Mouse (Mus musculus) intestine, embryonic 15.5 days (tissue): ENCODE data around the gene Fcgr1. TPM values are rescaled to one million over a fixed set of nuclear protein-coding genes. Genes with fewer than 3 reads are reported as not detected.
"Not testable (repeated sequence)": the region's sequence is repeated elsewhere in the genome, so short reads cannot be mapped to it uniquely, and the experiment has no call there.

Experiments
- ATAC-seq: fragments of 200-750 bp; cut with Nextera tagmentation; 2 replicates; pipeline ENCODE4 v1.8.0; 2017; ENCODE audit warnings: moderate TSS enrichment, moderate library complexity
- H3K27ac ChIP-seq: fragments of 300-500 bp; sonication (generic); 2 replicates; pipeline ENCODE4 v1.5.1; 2015; ENCODE audit warnings: mild to moderate bottlenecking, inconsistent platforms
- H3K27me3 ChIP-seq: fragments of 300-500 bp; sonication (generic); replicated peaks from 2 replicates; pipeline ENCODE4 v1.6.1; 2015; ENCODE audit warnings: inconsistent platforms
- H3K36me3 ChIP-seq: fragments of 300-500 bp; sonication (generic); 2 replicates; pipeline ENCODE4 v1.6.1; 2015; ENCODE audit warnings: inconsistent platforms
- H3K4me1 ChIP-seq: fragments of 300-500 bp; sonication (generic); replicated peaks from 2 replicates; pipeline ENCODE4 v1.6.1; 2015; ENCODE audit warnings: inconsistent platforms
- H3K4me2 ChIP-seq: fragments of 300-500 bp; sonication (generic); replicated peaks from 2 replicates; pipeline ENCODE4 v1.6.1; 2015; ENCODE audit warnings: mild to moderate bottlenecking, inconsistent platforms
- H3K4me3 ChIP-seq: fragments of 300-500 bp; sonication (generic); replicated peaks from 2 replicates; pipeline ENCODE4 v1.5.1; 2015; ENCODE audit warnings: inconsistent platforms
- H3K9ac ChIP-seq: fragments of 300-500 bp; sonication (generic); 2 replicates; pipeline ENCODE4 v1.6.1; 2015; ENCODE audit warnings: inconsistent platforms
- H3K9me3 ChIP-seq: fragments of 300-500 bp; sonication (generic); 2 replicates; pipeline ENCODE4 v1.6.1; 2016; ENCODE audit warnings: inconsistent platforms
- WGBS: fragments of 180-500 bp; shearing (Covaris S2); methylation state at CpG from one replicate; pipeline ENCODE4 v1.1.7; 2015; 5-methylcytosine and 5-hydroxymethylcytosine counted together
- polyA plus RNA-seq: library from polyadenylated mRNA; unstranded; fragments of >200 nt; fragmentation: Nextera tagmentation; extraction: Ambion mirVana; gene quantifications from 2 replicates; pipeline ENCODE4 v1.2.1, GENCODE M21; 2015

The Fcgr1 gene
- polyA plus RNA-seq, 1 experiment from 2014 or later = 2.3 TPM

- Histone ChIP-seq H3K4me1 (peaks cover 20% of the 10 kb centered on the region), H3K4me3 (no peak overlapping the region), H3K9ac (no peak overlapping the region), H3K27ac (peak overlapping the region; percentile 67), H3K9me3 (no peaks in the 10 kb centered on the region), H3K36me3 (no peaks in the 10 kb centered on the region), H3K27me3 (no peaks in the 10 kb centered on the region), H3K4me2 (peak overlapping the region; percentile 46)
- 73% methylated on average over 9 of the region's 9 CpGs for WGBS
- no peak for ATAC-seq
Observed at GRCm38 (mm10) chr3:96240799-96241197, 53.0 kb downstream of the Fcgr1 start.

- H3K9ac ChIP-seq, H3K9me3 ChIP-seq, H3K36me3 ChIP-seq, H3K27me3 ChIP-seq: not testable (repeated sequence)
- peak within 1 kb of the TSS; percentile 67 for H3K27ac ChIP-seq
- ATAC-seq = peak; percentile 83
- peak within 1 kb of the TSS; percentile 46 for H3K4me2 ChIP-seq
- H3K4me3 ChIP-seq = peak within 1 kb of the TSS; percentile 31
- H3K4me1 ChIP-seq = peaks cover 20% of the 10 kb centered on the region
- WGBS = 3% methylated on average over 29 of the region's 85 CpGs
Observed at GRCm38 (mm10) chr3:96239949-96240798, 53.6 kb downstream of the Fcgr1 start, which contains the start of gene Hist2h2aa2. TSS of gene Hist2h2aa2 (minus strand) at chr3:96240276.

DNA sequence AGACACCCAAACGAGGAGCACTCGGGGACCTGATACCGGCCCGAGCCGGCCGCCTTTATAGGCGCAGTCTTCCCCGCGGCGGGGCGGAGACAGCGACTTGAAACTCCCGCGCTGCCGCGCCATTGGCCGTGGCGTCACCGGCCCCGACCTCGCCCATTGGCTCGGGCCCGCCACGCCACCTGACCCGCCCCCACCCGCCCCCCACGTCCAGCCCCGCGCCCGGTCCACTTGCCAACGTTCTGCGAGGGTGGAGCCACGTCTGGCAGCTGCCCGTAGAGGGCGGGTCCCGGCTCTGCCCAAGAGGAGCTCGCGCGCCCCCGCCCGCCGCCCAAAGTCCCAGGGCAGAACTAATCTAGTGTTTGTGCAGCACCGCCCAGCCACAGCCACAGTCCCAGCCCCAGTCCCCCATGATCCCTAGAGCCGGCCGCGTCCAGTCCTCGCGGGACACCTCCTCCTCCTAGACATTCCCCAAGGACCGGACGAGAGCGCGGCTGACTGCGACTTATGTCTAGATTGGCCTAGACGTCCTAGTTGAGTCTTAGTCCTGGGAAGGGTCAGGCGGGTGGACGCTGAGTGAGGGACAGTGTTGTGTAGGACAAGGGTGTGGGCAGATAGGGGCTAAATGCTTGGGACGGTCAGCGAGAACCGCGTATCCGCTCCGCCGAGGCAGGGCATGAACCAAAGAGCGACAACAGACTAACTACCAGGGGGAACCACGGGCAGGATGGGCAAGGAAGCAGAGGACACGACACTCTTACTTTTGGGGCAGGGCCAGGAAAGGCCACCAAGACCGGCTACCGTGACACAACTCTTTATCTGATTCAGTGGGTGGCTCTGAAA lies 54.6 kb downstream of the Fcgr1 start, which contains the start of gene Hist2h3c2:
Hist2h3c2 (minus strand) TSS at position 174 of the 840 bp plus-strand sequence.
- Histone ChIP-seq H3K9ac (peak within 1 kb of the TSS; percentile 50), H3K4me3 (peak within 1 kb of the TSS; percentile 33), H3K4me2 (peak within 1 kb of the TSS; percentile 59), H3K4me1 (peaks cover 18% of the 10 kb centered on the region), H3K27ac (peak within 1 kb of the TSS; percentile 67)
- not testable (repeated sequence) for H3K27me3 ChIP-seq, H3K9me3 ChIP-seq, H3K36me3 ChIP-seq
- peak; percentile 92 for ATAC-seq
- WGBS = under 1% methylated on average over 18 of the region's 68 CpGs

- Histone ChIP-seq H3K27me3 (no peaks in the 10 kb centered on the region), H3K9ac (peak overlapping the region; percentile 50), H3K9me3 (no peaks in the 10 kb centered on the region), H3K4me3 (peak overlapping the region; percentile 33), H3K4me2 (peak overlapping the region; percentile 59), H3K36me3 (no peaks in the 10 kb centered on the region), H3K27ac (peak overlapping the region; percentile 67), H3K4me1 (peaks cover 11% of the 10 kb centered on the region)
- WGBS = under 1% methylated on average over 12 of the region's 12 CpGs
- ATAC-seq = no peak
Observed at GRCm38 (mm10) chr3:96237904-96238511, 55.8 kb downstream of the Fcgr1 start.

GRCm38 (mm10) chr3:96237335-96237903 lies 56.4 kb downstream of the Fcgr1 start:
- 15% methylated on average over 7 of the region's 7 CpGs for WGBS
- Histone ChIP-seq H3K4me2 (peak overlapping the region; percentile 59), H3K4me3 (peak overlapping the region; percentile 33), H3K27me3 (no peaks in the 10 kb centered on the region), H3K36me3 (no peaks in the 10 kb centered on the region), H3K4me1 (peaks cover 11% of the 10 kb centered on the region), H3K9me3 (no peaks in the 10 kb centered on the region), H3K27ac (peak overlapping the region; percentile 67), H3K9ac (peak overlapping the region; percentile 50)
- no peak for ATAC-seq

DNA sequence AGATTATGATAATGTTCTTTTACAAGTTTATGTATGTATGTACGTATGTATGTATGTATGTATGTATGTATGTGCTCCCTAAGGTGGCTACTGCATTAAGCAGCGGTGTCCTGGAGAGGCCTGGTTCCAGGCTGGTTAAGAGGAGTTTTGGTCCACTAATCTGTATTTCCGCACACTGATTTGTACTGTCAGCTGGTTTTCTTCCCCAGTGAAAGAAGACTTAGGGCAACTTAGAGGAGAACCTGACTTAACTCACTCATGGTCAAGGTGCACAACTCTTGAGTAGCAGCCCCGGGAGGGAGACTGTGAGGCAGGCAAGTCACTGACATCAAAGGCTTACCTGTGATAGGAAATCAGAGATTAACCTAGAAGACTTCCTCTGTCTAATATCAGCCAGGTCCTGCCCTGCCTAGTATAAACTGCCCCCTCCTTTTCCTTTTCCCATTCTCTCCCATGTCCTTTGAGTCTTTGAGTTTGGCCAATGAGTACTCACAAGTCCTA lies 56.9 kb downstream of the Fcgr1 start:
- 71% methylated on average over 4 of the region's 4 CpGs for WGBS
- no peak for ATAC-seq
- peak overlapping the region; percentile 67 for H3K27ac ChIP-seq

GRCm38 (mm10) chr3:96235836-96236235 lies 57.9 kb downstream of the Fcgr1 start:
- Histone ChIP-seq H3K27ac (no peak overlapping the region), H3K4me1 (peaks cover 11% of the 10 kb centered on the region), H3K36me3 (no peaks in the 10 kb centered on the region), H3K4me3 (no peak overlapping the region), H3K9ac (no peak overlapping the region), H3K4me2 (no peak overlapping the region), H3K27me3 (no peaks in the 10 kb centered on the region), H3K9me3 (no peaks in the 10 kb centered on the region)
- no peak for ATAC-seq
- WGBS = 61% methylated on average over 3 of the region's 3 CpGs

More for the DNA sequence above, 56.9 kb downstream of the Fcgr1 start:
- Histone ChIP-seq H3K4me1 (peaks cover 11% of the 10 kb centered on the region), H3K4me2 (peak overlapping the region; percentile 59), H3K27me3 (no peaks in the 10 kb centered on the region), H3K36me3 (no peaks in the 10 kb centered on the region), H3K9me3 (no peaks in the 10 kb centered on the region), H3K4me3 (peak overlapping the region; percentile 33), H3K9ac (peak overlapping the region; percentile 50)

GRCm38 (mm10) chr3:96234914-96235313 lies 58.9 kb downstream of the Fcgr1 start:
- WGBS = 89% methylated on average over 2 of the region's 2 CpGs
- H3K36me3 ChIP-seq = no peaks in the 10 kb centered on the region
- no peak for ATAC-seq
- no peak overlapping the region for H3K4me3 ChIP-seq
- H3K4me1 ChIP-seq = peaks cover 11% of the 10 kb centered on the region
- no peaks in the 10 kb centered on the region for H3K9me3 ChIP-seq
- no peak overlapping the region for H3K27ac ChIP-seq
- no peak overlapping the region for H3K9ac ChIP-seq
- H3K27me3 ChIP-seq = no peaks in the 10 kb centered on the region
- H3K4me2 ChIP-seq = no peak overlapping the region

Other genes starting within 250 kb of the Fcgr1 start
- gene Vps45, start 235.5 kb downstream of the Fcgr1 start, polyA plus RNA-seq = 28.4 and 32.4 TPM in 2 replicates
- gene Otud7b, start 189.4 kb downstream of the Fcgr1 start, polyA plus RNA-seq = 18.7 and 19.8 TPM in 2 replicates
- gene Mtmr11, start 132.0 kb downstream of the Fcgr1 start, polyA plus RNA-seq = 20.0 and 20.2 TPM in 2 replicates
- 152 and 153 TPM in 2 replicates for gene Sf3b4, start 121.6 kb downstream of the Fcgr1 start, polyA plus RNA-seq
- 6.0 and 7.4 TPM in 2 replicates for gene Sv2a, start 112.8 kb downstream of the Fcgr1 start, polyA plus RNA-seq
- gene Bola1, start 74.3 kb downstream of the Fcgr1 start, polyA plus RNA-seq = 59.5 and 60.7 TPM in 2 replicates
- 1.1 and 1.6 TPM in 2 replicates for gene Hist2h2ab, start 74.1 kb downstream of the Fcgr1 start, polyA plus RNA-seq
- gene Hist2h2ac, start 73.1 kb downstream of the Fcgr1 start, polyA plus RNA-seq = 7.6 and 11.1 TPM in 2 replicates
- 5.7 and 7.1 TPM in 2 replicates for gene Hist2h2be, start 72.8 kb downstream of the Fcgr1 start, polyA plus RNA-seq
- 5.8 and 6.5 TPM in 2 replicates for gene Hist2h3c2, start 54.8 kb downstream of the Fcgr1 start, polyA plus RNA-seq
- gene Hist2h2aa2, start 53.7 kb downstream of the Fcgr1 start, polyA plus RNA-seq = 39.6 and 41.9 TPM in 2 replicates
- 17.7 and 20.5 TPM in 2 replicates for gene Hist2h2aa1, start 48.5 kb downstream of the Fcgr1 start, polyA plus RNA-seq
- 1.0 and 1.3 TPM in 2 replicates for gene Hist2h3c1, start 47.3 kb downstream of the Fcgr1 start, polyA plus RNA-seq
- gene Hist2h4, start 30.7 kb downstream of the Fcgr1 start, polyA plus RNA-seq = 10.7 and 10.9 TPM in 2 replicates
- gene Hist2h3b, start 25.3 kb downstream of the Fcgr1 start, polyA plus RNA-seq = 49.9 and 61.1 TPM in 2 replicates
- 6.5 and 9.2 TPM in 2 replicates for gene Hist2h2bb, start 24.2 kb downstream of the Fcgr1 start, polyA plus RNA-seq
- 0.14 and 0.20 TPM in 2 replicates for gene BC107364, start 158.3 kb upstream of the Fcgr1 start, polyA plus RNA-seq
- 0.29 and 0.37 TPM in 2 replicates for gene Hfe2, start 231.2 kb upstream of the Fcgr1 start, polyA plus RNA-seq